Mouse (Mus musculus) heart, postnatal 36 days (tissue): ENCODE results near the gene Insc. TPM values are rescaled to one million over a fixed set of nuclear protein-coding genes. Genes with fewer than 3 reads are reported as not detected.

ENCODE experiments used
- DNase-seq, 2 experiments: peaks; one replicate each; pipeline ENCODE4 v3.0.0; 2021 to 2022
- intact Hi-C: fragments of 180-260 bp; cut with DNase I; formaldehyde crosslinking; loops from one replicate; pipeline ENCODE4 v1.15.1; 2025
- total RNA-seq, 2 experiments: library from RNA; stranded (reverse); gene quantifications; 2 replicates each; pipeline ENCODE4 v1.2.3; 2021

The Insc gene
- total RNA-seq, 2 experiments from 2014 or later = 0.53 to 0.54 TPM

- intact Hi-C loops = no loop called here
- DNase-seq = no peak
Observed at GRCm38 (mm10) chr7:114893889-114894288, 150.4 kb downstream of the Insc start.

- no peak for DNase-seq
- intact Hi-C loops = no loop called here
Observed at GRCm38 (mm10) chr7:114896966-114897697, 153.6 kb downstream of the Insc start.

Other genes with a start within 250 kb of the Insc start
- gene Cyp2r1, start 180.7 kb upstream of the Insc start, total RNA-seq = under 1 TPM; 0.42 to 0.51 TPM
- gene Calca, start 107.3 kb upstream of the Insc start, total RNA-seq = not detected
- 1 to 10 TPM in 1 of 2 experiments, under 1 TPM in 1; 0.38 to 1.1 TPM for gene Calcb, start 25.1 kb upstream of the Insc start, total RNA-seq